In the genomic region with DNA sequence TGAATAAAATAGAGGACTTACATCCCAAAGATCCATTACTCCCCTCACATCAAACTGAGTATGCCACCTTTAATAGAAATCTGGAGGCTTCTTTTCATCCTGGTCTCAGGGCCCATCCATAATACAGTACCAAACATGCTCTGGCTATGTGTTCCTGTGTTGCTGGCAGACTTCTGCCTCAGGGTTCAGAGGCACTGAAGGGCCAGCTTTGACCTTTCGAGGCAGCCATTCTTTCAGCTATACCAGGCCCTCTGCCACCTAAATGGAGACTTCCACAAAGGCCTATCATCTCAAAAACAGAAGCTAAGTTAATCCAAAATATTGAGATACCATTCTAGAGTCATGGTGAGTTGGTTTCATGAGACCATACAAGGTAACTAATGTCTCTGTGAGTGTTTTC, we compare ENCODE assay signal across 26 mouse cellular contexts. TPM values are rescaled to one million over a fixed set of nuclear protein-coding genes. Genes with fewer than 3 reads are reported as not detected.
"Had no signal": no experiment of that assay in that cellular context is flagged by ENCODE, and none has a peak within 500 bp of the region (broad histone marks: within the 10 kb centered on the region; RNA-seq: fewer than 3 reads in every experiment).

No protein-coding gene starts in this region.

RNA-seq across cellular contexts. Expression of a gene that starts 1.9 kb away (rescaled TPM):
- polyA plus RNA-seq: heart, embryonic 10.5 days; heart, embryonic 11.5 days; heart, embryonic 12.5 days; heart, embryonic 13.5 days; heart, embryonic 14.5 days; heart, embryonic 15.5 days; heart, embryonic 16.5 days; heart, postnatal 0 days; hindbrain, embryonic 10.5 days; hindbrain, embryonic 11.5 days; hindbrain, embryonic 12.5 days; hindbrain, embryonic 13.5 days; hindbrain, embryonic 14.5 days; hindbrain, embryonic 15.5 days; hindbrain, embryonic 16.5 days; hindbrain, postnatal 0 days; inflammation-experienced regulatory T-cells, adult 6 months; intestine, embryonic 14.5 days; intestine, embryonic 15.5 days; intestine, embryonic 16.5 days; intestine, postnatal 0 days; kidney, embryonic 14.5 days; kidney, embryonic 15.5 days; kidney, embryonic 16.5 days; kidney, postnatal 0 days; large intestine, adult 2 months had no signal

RNA-seq across cellular contexts. Expression of a gene that starts 18.3 kb away (rescaled TPM):
- polyA plus RNA-seq: heart, embryonic 10.5 days; heart, embryonic 11.5 days; heart, embryonic 12.5 days; heart, embryonic 13.5 days; heart, embryonic 14.5 days; heart, embryonic 15.5 days; heart, embryonic 16.5 days; heart, postnatal 0 days; hindbrain, embryonic 10.5 days; hindbrain, embryonic 11.5 days; hindbrain, embryonic 12.5 days; hindbrain, embryonic 14.5 days; hindbrain, embryonic 15.5 days; hindbrain, embryonic 16.5 days; inflammation-experienced regulatory T-cells, adult 6 months; intestine, embryonic 14.5 days; intestine, embryonic 15.5 days; intestine, embryonic 16.5 days; intestine, postnatal 0 days; kidney, embryonic 14.5 days; kidney, embryonic 15.5 days; kidney, embryonic 16.5 days; large intestine, adult 2 months had no signal

RNA-seq across cellular contexts. Expression of a gene that starts 21.4 kb away (rescaled TPM):
- polyA plus RNA-seq: heart, embryonic 10.5 days; heart, embryonic 11.5 days; heart, embryonic 12.5 days; heart, embryonic 13.5 days; heart, embryonic 14.5 days; heart, embryonic 15.5 days; heart, embryonic 16.5 days; heart, postnatal 0 days; hindbrain, embryonic 10.5 days; hindbrain, embryonic 11.5 days; hindbrain, embryonic 12.5 days; hindbrain, embryonic 13.5 days; hindbrain, embryonic 14.5 days; hindbrain, embryonic 15.5 days; hindbrain, embryonic 16.5 days; hindbrain, postnatal 0 days; inflammation-experienced regulatory T-cells, adult 6 months; intestine, embryonic 14.5 days; intestine, embryonic 15.5 days; intestine, embryonic 16.5 days; intestine, postnatal 0 days; kidney, embryonic 14.5 days; kidney, embryonic 15.5 days; kidney, embryonic 16.5 days; kidney, postnatal 0 days; large intestine, adult 2 months had no signal

RNA-seq across cellular contexts. Expression of a gene that starts 37.1 kb away (rescaled TPM):
- polyA plus RNA-seq: heart, embryonic 10.5 days; heart, embryonic 11.5 days; heart, embryonic 12.5 days; heart, embryonic 13.5 days; heart, embryonic 14.5 days; heart, embryonic 15.5 days; heart, embryonic 16.5 days; heart, postnatal 0 days; hindbrain, embryonic 10.5 days; hindbrain, embryonic 11.5 days; hindbrain, embryonic 12.5 days; hindbrain, embryonic 13.5 days; hindbrain, embryonic 14.5 days; hindbrain, embryonic 15.5 days; hindbrain, embryonic 16.5 days; hindbrain, postnatal 0 days; inflammation-experienced regulatory T-cells, adult 6 months; intestine, embryonic 14.5 days; intestine, embryonic 15.5 days; intestine, embryonic 16.5 days; intestine, postnatal 0 days; kidney, embryonic 14.5 days; kidney, embryonic 15.5 days; kidney, embryonic 16.5 days; kidney, postnatal 0 days; large intestine, adult 2 months had no signal
